Comparison of ENCODE assay signal across 32 mouse cellular contexts in the genomic region with DNA sequence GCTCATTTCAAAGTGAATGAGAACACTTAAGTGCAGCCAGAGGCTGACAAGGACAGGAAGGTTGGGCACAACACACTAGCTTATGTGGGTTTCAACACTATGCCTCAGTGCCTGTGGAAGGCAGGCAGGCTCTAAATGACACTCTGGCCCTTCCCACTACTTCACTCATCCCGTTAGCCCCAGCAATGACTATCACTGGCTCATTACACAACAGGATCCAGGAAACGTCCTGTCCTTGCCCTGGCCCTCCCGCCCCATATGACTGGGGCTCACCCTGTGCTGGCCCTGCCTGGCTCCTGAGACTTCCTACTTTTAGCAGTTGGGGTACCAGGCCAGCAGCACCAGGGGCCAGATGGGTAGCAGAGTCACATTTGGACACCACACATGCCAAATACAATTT. TPM values are rescaled to one million over a fixed set of nuclear protein-coding genes. Genes with fewer than 3 reads are reported as not detected.
A peak's percentile ranks its signal among the peaks of the same experiment; 100 is the strongest.
DNase-seq lines count a peak whose midpoint lies in the region; ATAC-seq lines count a peak whose summit lies in the region.
"Had no signal": no experiment of that assay in that cellular context is flagged by ENCODE, and none has a peak within 500 bp of the region (broad histone marks: within the 10 kb centered on the region; RNA-seq: fewer than 3 reads in every experiment).

No protein-coding gene starts in this region.

- peak; percentile 34 for DNase-seq in gastrocnemius, adult 18-20 months (ENCODE audit: low spot score)
- DNase-seq in gastrocnemius, postnatal 4 days (ENCODE audit: low spot score in 2 of 2) = no peak
- peak; percentile 5 for DNase-seq in heart, adult 9 months (ENCODE audit: low spot score in 2 of 2)
- peak; percentile 14 for DNase-seq in adipocyte (ENCODE audit: low spot score)
- no peak for DNase-seq in forebrain, embryonic 10.5 days (ENCODE audit: extremely low spot score, low spot score)
- DNase-seq: adrenal gland, postnatal 25 days; cerebellum, adult 8-10 months; cerebellum, postnatal 36 days; kidney, adult 2 months; kidney, postnatal 10 days; left cerebral cortex, postnatal 4 days; lung, postnatal 4 days; thymus, postnatal 14 days had no signal

- no peak overlapping the region for H3K9ac ChIP-seq in heart, embryonic 11.5 days (ENCODE audit: low read depth, low read length)
- H3K9ac ChIP-seq: forebrain, embryonic 15.5 days; hindbrain, embryonic 14.5 days; limb, embryonic 15.5 days; liver, embryonic 15.5 days had no signal

- H3K27ac ChIP-seq in heart, embryonic 11.5 days (ENCODE audit: low read depth, low read length) = no peak overlapping the region
- H3K27ac ChIP-seq in forebrain, embryonic 10.5 days = no peak overlapping the region
- H3K27ac ChIP-seq: forebrain, embryonic 15.5 days; hindbrain, embryonic 14.5 days; left cerebral cortex, adult 2 months; limb, embryonic 15.5 days; liver, embryonic 15.5 days had no signal

- H3K36me3 ChIP-seq in heart, embryonic 11.5 days (ENCODE audit: control insufficient read depth, insufficient read depth, low read length) = no peaks in the 10 kb centered on the region
- no peaks in the 10 kb centered on the region for H3K36me3 ChIP-seq in forebrain, embryonic 10.5 days (replicated peaks)
- H3K36me3 ChIP-seq: forebrain, embryonic 15.5 days; limb, embryonic 15.5 days; liver, embryonic 15.5 days had no signal

- H3K4me2 ChIP-seq in heart, embryonic 11.5 days = no peak overlapping the region
- H3K4me2 ChIP-seq: forebrain, embryonic 15.5 days; hindbrain, embryonic 14.5 days; limb, embryonic 15.5 days; liver, embryonic 15.5 days; midbrain, embryonic 11.5 days had no signal

- H3K4me3 ChIP-seq in heart, embryonic 11.5 days (ENCODE audit: low read depth, low read length) = no peak overlapping the region
- no peak overlapping the region for H3K4me3 ChIP-seq in forebrain, embryonic 10.5 days
- H3K4me3 ChIP-seq: forebrain, embryonic 15.5 days; left cerebral cortex, adult 2 months; limb, embryonic 15.5 days; liver, embryonic 15.5 days had no signal

- H3K4me1 ChIP-seq in heart, embryonic 11.5 days (ENCODE audit: control insufficient read depth, insufficient read depth, low read length) = no peaks in the 10 kb centered on the region
- H3K4me1 ChIP-seq in forebrain, embryonic 10.5 days = no peaks in the 10 kb centered on the region
- H3K4me1 ChIP-seq: forebrain, embryonic 15.5 days; limb, embryonic 15.5 days; liver, embryonic 15.5 days had no signal

- ATAC-seq in heart, embryonic 11.5 days (replicated peaks; ENCODE audit: insufficient number of reproducible peaks, low FRiP score, low TSS enrichment) = no peak
- peak; percentile 84 for ATAC-seq in megakaryocyte, adult 5-6 weeks (ENCODE audit: poor library complexity, severe bottlenecking)
- ATAC-seq: forebrain, embryonic 15.5 days; inflammation-experienced regulatory T-cells, adult 6 months; Patski had no signal

- H3K9me3 ChIP-seq in heart, embryonic 11.5 days (replicated peaks; ENCODE audit: control insufficient read depth, low read length) = no peaks in the 10 kb centered on the region
- H3K9me3 ChIP-seq in forebrain, embryonic 10.5 days = no peaks in the 10 kb centered on the region
- H3K9me3 ChIP-seq: forebrain, embryonic 15.5 days; limb, embryonic 15.5 days; liver, embryonic 15.5 days had no signal

- 29% methylated on average over 3 of the region's 3 CpGs for WGBS in heart, embryonic 11.5 days (ENCODE audit: insufficient replicate concordance)
- WGBS in forebrain, embryonic 10.5 days = 53% methylated on average over 3 of the region's 3 CpGs

- H3K27me3 ChIP-seq in heart, embryonic 11.5 days (ENCODE audit: control insufficient read depth, insufficient read depth, low read length) = no peaks in the 10 kb centered on the region
- H3K27me3 ChIP-seq in forebrain, embryonic 10.5 days (ENCODE audit: poor library complexity, severe bottlenecking) = no peaks in the 10 kb centered on the region
- H3K27me3 ChIP-seq: forebrain, embryonic 15.5 days; limb, embryonic 15.5 days; liver, embryonic 15.5 days had no signal

RNA-seq across cellular contexts. Expression of gene Mospd1, which starts 12.8 kb away (rescaled TPM):
- 10 to 100 TPM; 71.1 to 87.9 TPM for total RNA-seq in gastrocnemius, adult 18-20 months (2021)
- total RNA-seq in gastrocnemius, postnatal 4 days (2021) = 10 to 100 TPM; 68.7 to 86.5 TPM
- polyA plus RNA-seq in heart, embryonic 11.5 days (2014; fragmentation: Nextera tagmentation; extraction: Ambion mirVana) = 51.1 and 54.2 TPM in 2 replicates
- total RNA-seq in megakaryocyte, adult 5-6 weeks (2015) = 37.9 and 40.4 TPM in 2 replicates
- total RNA-seq in megakaryocyte, adult 5-6 weeks (2017) = 27.2 and 32.6 TPM in 2 replicates
- 39.7 and 40.9 TPM in 2 replicates for polyA plus RNA-seq in forebrain, embryonic 10.5 days (2016; fragmentation: Nextera tagmentation; extraction: Ambion mirVana)

RNA-seq across cellular contexts. Expression of gene Etd, which starts 51.6 kb away (rescaled TPM):
- total RNA-seq in gastrocnemius, adult 18-20 months (2021) = not detected
- not detected for total RNA-seq in gastrocnemius, postnatal 4 days (2021)
- polyA plus RNA-seq in heart, embryonic 11.5 days (2014; fragmentation: Nextera tagmentation; extraction: Ambion mirVana) = not detected in 2 replicates
- not detected in 2 replicates for total RNA-seq in megakaryocyte, adult 5-6 weeks (2015)
- not detected in 2 replicates for total RNA-seq in megakaryocyte, adult 5-6 weeks (2017)
- polyA plus RNA-seq in forebrain, embryonic 10.5 days (2016; fragmentation: Nextera tagmentation; extraction: Ambion mirVana) = not detected in 2 replicates
- total RNA-seq: adrenal gland, postnatal 25 days; ES-E14; heart, postnatal 25 days; layer of hippocampus, postnatal 10 days; left cerebral cortex, adult 2 months; left cerebral cortex, postnatal 4 days; midbrain, postnatal 0 days had no signal
- polyA plus RNA-seq: brain, embryonic 14.5 days; embryonic facial prominence, embryonic 14.5 days; forebrain, embryonic 15.5 days; heart, embryonic 14.5 days; hindbrain, embryonic 14.5 days; inflammation-experienced regulatory T-cells, adult 6 months; kidney, adult 2 months; limb, embryonic 15.5 days; liver, embryonic 15.5 days; midbrain, embryonic 11.5 days; midbrain, postnatal 0 days; neural tube, embryonic 14.5 days; Patski; stomach, embryonic 14.5 days had no signal

Comparison
In these comparisons a context has a peak if more than half of its experiments do, and no peak if none do; other contexts are left out.
1. DNase-seq: peak in gastrocnemius, adult 18-20 months (single experiment), heart, adult 9 months (2 of 2) and adipocyte (single experiment); none in gastrocnemius, postnatal 4 days (0 of 2) and forebrain, embryonic 10.5 days (single experiment).